Mouse (Mus musculus) olfactory bulb, adult 2 months (tissue): ENCODE measurements at regions not wholly inside any gene's neighbourhood (a gene's known extent, or its start where the extent isn't known, plus 50 kb on each side); places are given as distances from the start of the nearest gene placed in this dataset.

Experiments used
- H3K27ac ChIP-seq: fragments of 200-500 bp; 2 replicates; pipeline ENCODE4 v1.5.1; 2012; ENCODE audit warnings: low read depth, low read length; ENCODE audit not compliant: insufficient read depth
- H3K4me1 ChIP-seq: fragments of 200-500 bp; 2 replicates; pipeline ENCODE4 v1.6.1; 2012; ENCODE audit warnings: low read length; ENCODE audit not compliant: control insufficient read depth, insufficient read depth
- H3K4me3 ChIP-seq: fragments of 200-500 bp; 2 replicates; pipeline ENCODE4 v1.5.1; 2012; ENCODE audit warnings: mild to moderate bottlenecking, low read depth, low read length, moderate library complexity; ENCODE audit not compliant: insufficient read depth
- CTCF ChIP-seq: fragments of 200-500 bp; IDR thresholded peaks from 2 replicates; pipeline ENCODE4 v1.5.1; 2012; ENCODE audit warnings: low read depth, mild to moderate bottlenecking, low read length, moderate library complexity; ENCODE audit not compliant: insufficient read depth
- POLR2A ChIP-seq: fragments of 200-500 bp; IDR thresholded peaks from 2 replicates; pipeline ENCODE4 v1.6.1; 2012; ENCODE audit warnings: mild to moderate bottlenecking, low read depth, low read length, moderate library complexity; ENCODE audit not compliant: insufficient read depth
- WGBS: fragments of 180-500 bp; shearing (Covaris S2); methylation state at CpG from one replicate; pipeline ENCODE4 v1.1.7; 2018; 5-methylcytosine and 5-hydroxymethylcytosine counted together

DNA sequence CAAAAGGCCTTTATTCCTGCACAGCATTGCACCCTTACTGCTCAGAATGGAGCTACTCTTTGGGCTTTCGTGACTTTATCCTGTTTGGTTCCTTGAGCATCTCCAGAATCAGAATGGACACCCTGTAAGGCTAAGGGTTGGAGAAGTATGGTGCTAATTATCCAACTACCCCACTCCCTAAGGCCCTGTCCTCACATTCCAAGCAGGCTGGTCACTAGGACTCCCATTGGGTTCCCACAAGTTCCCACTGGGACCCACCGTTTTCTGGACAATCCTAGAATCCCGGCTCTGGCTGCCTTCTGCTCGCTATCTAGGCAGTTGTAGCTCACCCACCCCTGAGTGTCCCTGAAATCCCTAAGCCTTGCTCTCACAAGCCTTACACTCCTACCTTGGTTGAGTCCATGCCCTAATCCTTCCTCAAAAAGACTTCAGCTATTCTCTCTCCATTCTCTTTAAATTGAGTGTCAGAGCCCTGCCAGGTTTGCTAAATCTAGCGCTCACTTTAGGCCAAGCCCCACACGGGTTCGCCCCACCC lies 146.1 kb downstream of the Efcab1 start:
- TF ChIP-seq POLR2A (no peak), CTCF (no peak)
- 34% methylated on average over 7 of the region's 7 CpGs for WGBS
- peaks cover 9% of the 10 kb centered on the region; the same call in 1 of the 2 replicates for H3K4me1 ChIP-seq
- H3K4me3 ChIP-seq = no peak overlapping the region
- no peak overlapping the region for H3K27ac ChIP-seq

- TF ChIP-seq POLR2A (no peak), CTCF (no peak)
- Histone ChIP-seq H3K4me1 (peaks cover 9% of the 10 kb centered on the region; the same call in 1 of the 2 replicates), H3K4me3 (no peak overlapping the region), H3K27ac (no peak overlapping the region)
- WGBS = 25% methylated on average over 16 of the region's 16 CpGs
Observed at GRCm38 (mm10) chr16:15052924-15053793, 146.8 kb downstream of the Efcab1 start.

- no peak overlapping the region for H3K27ac ChIP-seq
- no peak overlapping the region for H3K4me3 ChIP-seq
- no peak for TF ChIP-seq POLR2A
- no peak for TF ChIP-seq CTCF
- 78% methylated on average over 4 of the region's 4 CpGs for WGBS
- peaks cover 9% of the 10 kb centered on the region; the same call in 1 of the 2 replicates for H3K4me1 ChIP-seq
Observed at GRCm38 (mm10) chr16:15053840-15054239, 147.4 kb downstream of the Efcab1 start.

DNA sequence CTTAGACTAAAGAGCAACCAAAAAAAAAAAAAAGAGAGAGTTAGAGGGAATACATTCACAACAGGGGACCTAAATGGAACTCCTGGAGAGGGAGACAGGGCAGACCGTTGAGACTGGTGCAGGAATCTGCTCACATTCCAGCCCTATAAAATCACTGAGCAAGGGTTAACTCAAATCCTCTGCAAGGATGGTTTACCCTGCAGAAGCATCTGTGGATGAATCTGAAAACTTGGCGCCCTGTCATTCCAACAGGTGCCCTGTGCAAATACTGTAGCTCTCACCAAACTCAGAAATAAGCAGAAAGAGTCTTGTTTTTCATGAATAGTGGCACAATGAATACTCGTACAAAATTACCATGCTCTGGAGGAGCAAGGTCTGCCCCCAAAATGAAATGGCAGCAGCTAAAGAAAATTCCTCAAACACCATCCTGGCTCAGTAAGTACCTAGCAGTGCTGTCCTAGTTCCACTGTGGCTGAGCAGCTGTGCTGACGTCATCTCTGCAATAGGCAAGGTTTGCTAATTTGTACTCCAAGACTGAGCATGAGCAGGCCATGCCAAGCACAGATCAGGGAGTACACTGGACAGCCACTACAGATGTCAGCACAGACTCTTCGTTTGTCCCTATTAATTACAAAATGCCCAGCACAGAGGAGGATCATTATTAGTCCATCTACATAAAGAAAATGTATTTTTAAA lies 148.0 kb downstream of the Efcab1 start:
- TF ChIP-seq CTCF (no peak), POLR2A (no peak)
- H3K27ac ChIP-seq = no peak overlapping the region
- H3K4me3 ChIP-seq = no peak overlapping the region
- peaks cover 9% of the 10 kb centered on the region; the same call in 1 of the 2 replicates for H3K4me1 ChIP-seq
- 49% methylated on average over 5 of the region's 5 CpGs for WGBS

- Histone ChIP-seq H3K27ac (no peak overlapping the region), H3K4me3 (no peak overlapping the region), H3K4me1 (peaks cover 9% of the 10 kb centered on the region; the same call in 1 of the 2 replicates)
- TF ChIP-seq CTCF (no peak), POLR2A (no peak)
- 42% methylated on average over 5 of the region's 5 CpGs for WGBS
Observed at GRCm38 (mm10) chr16:15055697-15056096, 149.3 kb downstream of the Efcab1 start.

- TF ChIP-seq CTCF = no peak
- TF ChIP-seq POLR2A = no peak
- H3K27ac ChIP-seq = no peak overlapping the region
- H3K4me3 ChIP-seq = no peak overlapping the region
- H3K4me1 ChIP-seq = no peaks in the 10 kb centered on the region
- 94% methylated on average over 7 of the region's 7 CpGs for WGBS
Observed at GRCm38 (mm10) chr16:15070485-15070960, 164.1 kb downstream of the Efcab1 start.

DNA sequence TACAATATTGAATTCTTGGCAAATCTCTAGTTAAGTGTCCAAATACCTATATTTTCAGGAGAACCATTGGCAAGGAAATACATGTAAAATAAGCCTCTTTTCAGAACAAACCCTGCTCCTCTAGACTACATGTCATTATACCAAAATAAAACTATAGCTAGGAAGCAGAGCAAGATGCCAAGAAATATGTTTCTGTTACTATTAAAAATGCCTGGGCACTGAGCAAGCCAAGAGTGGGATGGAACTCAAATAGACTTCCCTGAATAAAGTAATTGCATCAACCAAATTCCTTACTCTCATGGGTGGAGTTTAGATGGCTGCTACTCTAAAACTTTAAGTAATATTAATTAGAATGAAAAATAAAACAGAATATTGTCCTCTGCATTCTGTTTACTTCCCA lies 168.0 kb downstream of the Efcab1 start:
- Histone ChIP-seq H3K4me3 (no peak overlapping the region), H3K27ac (no peak overlapping the region), H3K4me1 (no peaks in the 10 kb centered on the region)
- TF ChIP-seq CTCF (no peak), POLR2A (no peak)

DNA sequence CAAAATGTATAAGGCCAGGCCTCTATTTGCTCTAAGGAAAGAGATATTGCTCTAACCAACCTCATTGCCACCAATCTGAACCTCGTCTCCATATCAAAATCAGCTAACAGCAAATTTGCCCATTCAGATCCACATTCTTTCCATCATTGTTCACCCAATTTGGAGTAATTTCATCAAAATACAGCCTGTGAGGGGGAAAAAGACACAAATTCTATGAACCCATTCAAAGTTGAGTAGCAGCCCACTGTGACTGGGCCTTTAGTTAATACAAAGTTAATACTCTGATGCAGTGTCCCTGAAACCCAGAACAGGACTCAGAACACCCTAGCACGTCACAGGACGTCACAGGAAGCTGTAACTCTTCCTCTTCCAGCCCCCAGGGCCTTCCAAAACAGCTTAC lies 177.3 kb downstream of the Efcab1 start:
- 86% methylated on average over 3 of the region's 3 CpGs for WGBS
- Histone ChIP-seq H3K27ac (no peak overlapping the region), H3K4me1 (peaks cover 8% of the 10 kb centered on the region), H3K4me3 (no peak overlapping the region)
- TF ChIP-seq POLR2A = no peak
- no peak for TF ChIP-seq CTCF

DNA sequence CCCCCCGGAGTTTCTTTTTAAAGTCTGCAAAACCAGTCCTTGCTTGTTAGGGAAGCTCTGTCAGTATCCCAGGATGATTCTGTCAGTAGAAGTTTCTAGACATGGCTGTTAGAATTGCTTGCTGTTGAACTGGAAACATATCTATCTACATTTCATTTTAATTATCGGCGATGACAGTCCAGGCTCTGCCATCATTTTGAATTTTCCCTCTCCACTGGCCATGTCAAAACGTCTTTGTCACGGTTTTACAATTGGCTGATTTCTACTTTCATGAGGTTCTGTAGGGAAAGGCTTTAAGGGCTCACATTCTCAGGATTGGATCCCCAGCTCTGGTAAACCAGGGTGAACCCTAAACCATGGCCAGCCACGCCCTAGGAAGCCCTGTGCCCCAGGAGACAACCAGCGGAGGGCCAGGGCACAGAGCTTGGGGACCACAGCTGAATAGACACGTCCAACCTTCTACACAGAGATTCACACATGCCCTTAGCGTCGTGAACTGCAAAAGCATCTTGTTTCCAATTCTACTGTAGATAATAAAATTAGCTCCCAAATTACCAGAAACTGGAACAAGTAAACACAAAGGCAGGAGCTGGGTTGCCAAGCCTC lies 177.8 kb downstream of the Efcab1 start:
- peak overlapping the region; percentile 57 for H3K4me3 ChIP-seq
- H3K4me1 ChIP-seq = peaks cover 8% of the 10 kb centered on the region
- 39% methylated on average over 10 of the region's 10 CpGs for WGBS
- H3K27ac ChIP-seq = no peak overlapping the region
- TF ChIP-seq CTCF (no peak), POLR2A (no peak)
